In the genomic region with DNA sequence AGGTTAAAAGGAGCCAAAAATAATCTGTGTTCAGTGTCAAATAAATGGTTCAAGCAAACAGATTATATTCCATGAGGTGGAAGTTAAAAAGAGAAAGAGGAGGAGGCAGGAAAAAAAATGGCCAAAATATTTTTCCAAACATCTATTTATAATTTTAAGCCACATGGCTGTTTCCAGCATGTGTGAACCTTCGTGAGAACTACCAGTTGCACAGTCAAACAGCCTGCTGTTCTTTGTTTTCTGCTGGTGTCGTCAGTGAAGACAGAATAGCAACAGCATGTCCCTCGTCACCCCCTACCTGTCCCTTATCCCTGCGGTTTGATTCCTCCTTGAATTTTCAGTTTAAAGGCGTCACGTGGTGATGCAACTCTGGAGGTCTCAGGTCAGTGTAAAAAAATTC, we compare ENCODE assay signal across 13 mouse cellular contexts.
"Had no signal": no experiment of that assay in that cellular context is flagged by ENCODE, and none has a peak within 500 bp of the region (broad histone marks: within the 10 kb centered on the region; RNA-seq: fewer than 3 reads in every experiment).

No protein-coding gene starts in this region.

- DNase-seq: gastrocnemius, postnatal 14 days; gastrocnemius, postnatal 36 days; heart, adult 11 months; heart, postnatal 10 days; heart, postnatal 4 days; kidney, adult 18-20 months; kidney, adult 8-10 months; kidney, postnatal 10 days; kidney, postnatal 25 days; kidney, postnatal 4 days; liver; liver, embryonic 13.5 days; liver, postnatal 0 days had no signal
